Mouse (Mus musculus): Measurements from ENCODE around the gene Olfr1358. TPM values are rescaled to one million over a fixed set of nuclear protein-coding genes. Genes with fewer than 3 reads are reported as not detected.
"Not testable (repeated sequence)": the region's sequence is repeated elsewhere in the genome, so short reads cannot be mapped to it uniquely, and the experiment has no call there.

Olfr1358 gene
- polyA plus RNA-seq (2016; fragmentation: Nextera tagmentation; extraction: Ambion mirVana), result not detected in 2 replicates

- H3K27ac ChIP-seq, result no peak within 1 kb of the TSS
- no peaks in the 10 kb centered on the region for H3K4me1 ChIP-seq (replicated peaks)
- H3K4me3 ChIP-seq, result no peak within 1 kb of the TSS
- no peaks in the 10 kb centered on the region for H3K9me3 ChIP-seq
- no peaks in the 10 kb centered on the region for H3K36me3 ChIP-seq
- no peak for DNase-seq (ENCODE audit: low spot score)
- H3K27me3 ChIP-seq (ENCODE audit: insufficient read depth, poor library complexity, severe bottlenecking), result no peaks in the 10 kb centered on the region
Observed at GRCm38 (mm10) chr10:78517128-78517527, at the start of gene Olfr1358. Gene Olfr1358, plus strand, starts transcription at chr10:78517428.

- no peak overlapping the region for H3K4me3 ChIP-seq
- peaks cover 20% of the 10 kb centered on the region for H3K27me3 ChIP-seq (ENCODE audit: insufficient read depth, poor library complexity, severe bottlenecking)
- 0 out of 2 replicates have a peak overlapping the region, but pooled peaks have one; percentile 23 for H3K27ac ChIP-seq
- no peaks in the 10 kb centered on the region for H3K36me3 ChIP-seq
- peak; percentile 35 for DNase-seq (ENCODE audit: low spot score)
- 61% methylated on average over 2 of the region's 2 CpGs for WGBS
- no peaks in the 10 kb centered on the region for H3K9me3 ChIP-seq
- H3K4me1 ChIP-seq (replicated peaks), result peaks cover 44% of the 10 kb centered on the region
Observed at GRCm38 (mm10) chr10:78467761-78468310, 49.4 kb upstream of the Olfr1358 start.

GRCm38 (mm10) chr10:78470582-78471313 lies 46.5 kb upstream of the Olfr1358 start:
- WGBS, result 35% methylated on average over 15 of the region's 15 CpGs
- Histone ChIP-seq H3K27me3 (ENCODE audit: insufficient read depth, poor library complexity, severe bottlenecking) (peaks cover 10% of the 10 kb centered on the region; the same call in 1 of the 2 replicates), H3K27ac (peak overlapping the region; percentile 70), H3K4me3 (peak overlapping the region; percentile 20; the same call in 1 of the 2 replicates), H3K9me3 (no peaks in the 10 kb centered on the region), H3K36me3 (no peaks in the 10 kb centered on the region), H3K4me1 (replicated peaks) (peaks cover 21% of the 10 kb centered on the region)
- peak; percentile 20 for DNase-seq (ENCODE audit: low spot score)

GRCm38 (mm10) chr10:78472046-78472445 lies 45.2 kb upstream of the Olfr1358 start:
- H3K36me3 ChIP-seq, result no peaks in the 10 kb centered on the region
- peaks cover 7% of the 10 kb centered on the region; the same call in 1 of the 2 replicates for H3K27me3 ChIP-seq (ENCODE audit: insufficient read depth, poor library complexity, severe bottlenecking)
- no peak overlapping the region for H3K4me3 ChIP-seq
- DNase-seq (ENCODE audit: low spot score), result no peak
- no peak overlapping the region for H3K27ac ChIP-seq
- 80% methylated on average over 3 of the region's 3 CpGs for WGBS
- H3K4me1 ChIP-seq (replicated peaks), result peaks cover 19% of the 10 kb centered on the region
- H3K9me3 ChIP-seq, result no peaks in the 10 kb centered on the region

GRCm38 (mm10) chr10:78473434-78473833 lies 43.8 kb upstream of the Olfr1358 start:
- Histone ChIP-seq H3K4me1 (replicated peaks) (peaks cover 9% of the 10 kb centered on the region), H3K4me3 (no peak overlapping the region), H3K27me3 (ENCODE audit: insufficient read depth, poor library complexity, severe bottlenecking) (peaks cover 7% of the 10 kb centered on the region; the same call in 1 of the 2 replicates), H3K9me3 (no peaks in the 10 kb centered on the region), H3K27ac (no peak overlapping the region), H3K36me3 (no peaks in the 10 kb centered on the region)
- 63% methylated on average over 5 of the region's 5 CpGs for WGBS
- DNase-seq (ENCODE audit: low spot score), result no peak

GRCm38 (mm10) chr10:78474759-78475158 lies 42.5 kb upstream of the Olfr1358 start:
- DNase-seq (ENCODE audit: low spot score), result no peak
- Histone ChIP-seq H3K4me1 (replicated peaks) (peaks cover 9% of the 10 kb centered on the region), H3K27me3 (ENCODE audit: insufficient read depth, poor library complexity, severe bottlenecking) (peaks cover 8% of the 10 kb centered on the region; the same call in 1 of the 2 replicates), H3K36me3 (no peaks in the 10 kb centered on the region), H3K9me3 (no peaks in the 10 kb centered on the region), H3K4me3 (no peak overlapping the region), H3K27ac (no peak overlapping the region)
- WGBS, result 73% methylated on average over 8 of the region's 8 CpGs

GRCm38 (mm10) chr10:78476821-78477220 lies 40.4 kb upstream of the Olfr1358 start:
- H3K4me3 ChIP-seq, result no peak overlapping the region
- H3K9me3 ChIP-seq, result no peaks in the 10 kb centered on the region
- H3K36me3 ChIP-seq, result no peaks in the 10 kb centered on the region
- no peak for DNase-seq (ENCODE audit: low spot score)
- 82% methylated on average over 4 of the region's 4 CpGs for WGBS
- H3K27me3 ChIP-seq (ENCODE audit: insufficient read depth, poor library complexity, severe bottlenecking), result peaks cover 22% of the 10 kb centered on the region
- no peak overlapping the region for H3K27ac ChIP-seq
- peaks cover 6% of the 10 kb centered on the region; the same call in 1 of the 2 replicates for H3K4me1 ChIP-seq (replicated peaks)

GRCm38 (mm10) chr10:78480954-78481927 lies 36.0 kb upstream of the Olfr1358 start:
- Histone ChIP-seq H3K4me1 (replicated peaks) (peaks cover 17% of the 10 kb centered on the region), H3K27me3 (ENCODE audit: insufficient read depth, poor library complexity, severe bottlenecking) (peaks cover 47% of the 10 kb centered on the region), H3K36me3 (no peaks in the 10 kb centered on the region), H3K4me3 (peak overlapping the region; percentile 62), H3K27ac (peak overlapping the region; percentile 75), H3K9me3 (no peaks in the 10 kb centered on the region)
- DNase-seq (ENCODE audit: low spot score), result no peak
- 38% methylated on average over 21 of the region's 21 CpGs for WGBS

- peak overlapping the region; percentile 75 for H3K27ac ChIP-seq
- under 1% methylated on average over 35 of the region's 35 CpGs for WGBS
Observed at GRCm38 (mm10) chr10:78481928-78482499, 35.2 kb upstream of the Olfr1358 start.

GRCm38 (mm10) chr10:78485369-78485768 lies 31.9 kb upstream of the Olfr1358 start:
- not testable (repeated sequence) for H3K4me3 ChIP-seq; DNase-seq (ENCODE audit: low spot score); H3K36me3 ChIP-seq; H3K9me3 ChIP-seq; H3K27ac ChIP-seq
- WGBS, result 79% methylated on average over 2 of the region's 2 CpGs
- H3K27me3 ChIP-seq (ENCODE audit: insufficient read depth, poor library complexity, severe bottlenecking), result peaks cover 51% of the 10 kb centered on the region
- H3K4me1 ChIP-seq (replicated peaks), result peaks cover 24% of the 10 kb centered on the region

More at GRCm38 (mm10) chr10:78481928-78482499, 35.2 kb upstream of the Olfr1358 start:
- peak; percentile 82 for DNase-seq (ENCODE audit: low spot score)
- Histone ChIP-seq H3K4me3 (peak overlapping the region; percentile 62), H3K27me3 (ENCODE audit: insufficient read depth, poor library complexity, severe bottlenecking) (peaks cover 54% of the 10 kb centered on the region), H3K4me1 (replicated peaks) (peaks cover 17% of the 10 kb centered on the region), H3K9me3 (no peaks in the 10 kb centered on the region), H3K36me3 (no peaks in the 10 kb centered on the region)

- Histone ChIP-seq H3K27me3 (ENCODE audit: insufficient read depth, poor library complexity, severe bottlenecking) (peaks cover 41% of the 10 kb centered on the region), H3K4me1 (replicated peaks) (peaks cover 17% of the 10 kb centered on the region), H3K4me3 (no peak overlapping the region), H3K9me3 (no peaks in the 10 kb centered on the region), H3K36me3 (no peaks in the 10 kb centered on the region), H3K27ac (no peak overlapping the region)
- DNase-seq (ENCODE audit: low spot score), result no peak
- WGBS, result 72% methylated on average over 5 of the region's 5 CpGs
Observed at GRCm38 (mm10) chr10:78486871-78487270, 30.4 kb upstream of the Olfr1358 start.

- Histone ChIP-seq H3K27me3 (ENCODE audit: insufficient read depth, poor library complexity, severe bottlenecking) (peaks cover 35% of the 10 kb centered on the region), H3K9me3 (no peaks in the 10 kb centered on the region), H3K27ac (no peak overlapping the region; the same call in 1 of the 2 replicates), H3K4me3 (peak overlapping the region; percentile 41), H3K4me1 (replicated peaks) (peaks cover 10% of the 10 kb centered on the region), H3K36me3 (no peaks in the 10 kb centered on the region)
- 9% methylated on average over 26 of the region's 26 CpGs for WGBS
- peak; percentile 86 for DNase-seq (ENCODE audit: low spot score)
Observed at GRCm38 (mm10) chr10:78487431-78488086, 29.7 kb upstream of the Olfr1358 start.

Measured in hindbrain, embryonic 10.5 days (tissue).